Mouse (Mus musculus) right cerebral cortex, postnatal 25 days (tissue): ENCODE results near the gene Etv2.

Experiments
- DNase-seq: peaks from one replicate; pipeline ENCODE4 v3.0.0; 2022

Etv2 gene

DNA sequence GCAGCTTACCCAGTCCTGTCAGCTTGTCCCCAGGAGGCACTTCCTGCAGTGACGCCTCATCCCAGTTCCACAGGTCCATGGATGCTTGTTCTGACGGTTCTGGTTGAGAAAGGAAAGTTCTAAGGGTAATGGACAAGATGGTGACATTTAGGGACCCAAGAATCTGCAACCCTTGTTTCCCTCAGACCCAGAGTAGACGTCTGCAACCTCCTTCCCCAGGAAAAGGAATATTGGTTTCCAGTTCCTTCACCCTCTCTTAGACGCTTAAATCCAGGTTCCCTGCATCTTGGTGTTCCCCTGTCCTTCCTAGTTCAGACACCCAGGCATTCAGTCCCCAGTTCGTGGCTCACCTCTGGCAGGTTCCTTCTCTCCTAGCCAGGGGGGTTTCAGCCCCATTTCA lies at the start of gene Etv2:
Etv2 (minus strand) TSS at position 101 of the 400 bp plus-strand sequence.
- no peak for DNase-seq

DNA sequence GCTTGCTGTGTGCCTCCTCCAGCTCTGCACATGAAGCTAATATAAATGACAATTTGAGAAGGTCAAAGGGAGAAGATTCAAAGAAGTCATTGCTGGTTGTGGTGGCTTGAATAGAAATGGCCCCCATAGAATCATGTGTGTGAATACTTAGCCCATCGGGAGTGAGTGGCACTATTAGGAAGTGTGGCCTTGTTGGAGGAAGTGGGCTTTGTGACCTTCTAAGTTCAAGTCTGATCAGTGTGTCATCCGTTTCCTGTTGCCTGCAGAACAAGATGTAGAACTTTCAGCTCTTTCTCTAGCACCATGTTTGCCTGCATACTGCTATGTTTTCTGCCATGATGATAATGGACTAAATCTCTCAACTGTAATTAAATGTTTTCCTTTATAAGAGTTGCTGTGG lies 47.8 kb upstream of the Etv2 start:
- no peak for DNase-seq

GRCm38 (mm10) chr7:30681897-30682296 lies 46.2 kb upstream of the Etv2 start:
- DNase-seq = no peak

- DNase-seq = no peak
Measured at GRCm38 (mm10) chr7:30678263-30678975, 42.8 kb upstream of the Etv2 start.

DNA sequence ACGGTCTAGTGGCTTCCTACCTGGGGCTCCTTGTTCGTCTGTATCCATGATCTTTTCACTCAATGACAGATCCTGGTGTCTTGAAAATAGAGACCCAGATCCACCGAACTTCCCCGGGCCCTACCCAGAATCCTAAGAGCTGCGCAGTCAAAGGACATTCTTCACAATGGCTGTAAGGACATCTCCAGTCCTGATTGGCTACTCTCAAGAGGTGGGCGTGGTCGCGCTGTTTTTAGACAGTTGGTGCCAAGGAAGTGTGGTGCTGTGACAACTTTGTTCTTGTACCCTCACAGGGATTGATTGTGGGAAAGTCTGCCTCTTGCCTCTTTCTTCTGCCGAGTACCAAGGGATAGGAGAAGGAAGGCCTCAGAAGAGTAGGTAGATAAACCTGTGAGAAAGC lies 35.8 kb upstream of the Etv2 start, which contains the start of gene Pmis2:
Pmis2 (minus strand) TSS at position 126 of the 400 bp plus-strand sequence.
- DNase-seq = no peak

- no peak for DNase-seq
Measured at GRCm38 (mm10) chr7:30669229-30669628, 33.6 kb upstream of the Etv2 start.

GRCm38 (mm10) chr7:30665321-30665720 lies 29.7 kb upstream of the Etv2 start:
- DNase-seq = no peak

DNA sequence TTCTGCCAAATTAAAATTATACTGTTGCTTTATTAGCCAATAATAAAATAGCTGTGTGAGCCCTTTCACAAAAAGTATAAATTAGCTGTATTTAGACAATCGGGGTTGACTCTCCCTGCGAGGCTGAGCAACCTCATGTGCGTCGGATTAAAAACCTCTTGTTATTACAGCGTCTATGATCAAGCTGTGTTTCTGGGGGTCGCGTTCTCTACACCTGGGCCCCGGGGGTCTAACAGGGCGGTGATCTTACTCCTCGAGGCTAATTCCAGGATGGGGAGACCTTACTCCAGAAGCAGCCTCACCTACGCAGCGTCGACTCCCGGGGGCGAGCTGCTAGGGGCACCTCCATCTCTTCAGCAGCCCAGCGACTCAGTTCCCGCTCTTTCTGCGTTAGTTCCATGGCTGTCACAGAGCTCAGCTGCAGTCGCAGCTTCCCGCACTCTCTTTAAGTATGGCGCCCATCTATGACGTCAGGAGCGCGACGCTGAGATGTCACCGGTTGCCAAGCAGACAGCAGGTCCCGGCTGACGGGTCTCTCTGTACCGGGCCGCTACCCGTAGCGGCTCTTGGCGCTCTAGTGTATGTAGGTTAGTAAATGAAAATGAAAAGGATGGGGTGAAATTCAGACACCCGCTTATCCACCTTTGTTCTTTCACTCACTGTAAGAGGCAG lies 29.0 kb upstream of the Etv2 start, which contains the start of gene Haus5:
Haus5 (minus strand) TSS at position 466 of the 672 bp plus-strand sequence.
- peak; percentile 88 for DNase-seq

DNA sequence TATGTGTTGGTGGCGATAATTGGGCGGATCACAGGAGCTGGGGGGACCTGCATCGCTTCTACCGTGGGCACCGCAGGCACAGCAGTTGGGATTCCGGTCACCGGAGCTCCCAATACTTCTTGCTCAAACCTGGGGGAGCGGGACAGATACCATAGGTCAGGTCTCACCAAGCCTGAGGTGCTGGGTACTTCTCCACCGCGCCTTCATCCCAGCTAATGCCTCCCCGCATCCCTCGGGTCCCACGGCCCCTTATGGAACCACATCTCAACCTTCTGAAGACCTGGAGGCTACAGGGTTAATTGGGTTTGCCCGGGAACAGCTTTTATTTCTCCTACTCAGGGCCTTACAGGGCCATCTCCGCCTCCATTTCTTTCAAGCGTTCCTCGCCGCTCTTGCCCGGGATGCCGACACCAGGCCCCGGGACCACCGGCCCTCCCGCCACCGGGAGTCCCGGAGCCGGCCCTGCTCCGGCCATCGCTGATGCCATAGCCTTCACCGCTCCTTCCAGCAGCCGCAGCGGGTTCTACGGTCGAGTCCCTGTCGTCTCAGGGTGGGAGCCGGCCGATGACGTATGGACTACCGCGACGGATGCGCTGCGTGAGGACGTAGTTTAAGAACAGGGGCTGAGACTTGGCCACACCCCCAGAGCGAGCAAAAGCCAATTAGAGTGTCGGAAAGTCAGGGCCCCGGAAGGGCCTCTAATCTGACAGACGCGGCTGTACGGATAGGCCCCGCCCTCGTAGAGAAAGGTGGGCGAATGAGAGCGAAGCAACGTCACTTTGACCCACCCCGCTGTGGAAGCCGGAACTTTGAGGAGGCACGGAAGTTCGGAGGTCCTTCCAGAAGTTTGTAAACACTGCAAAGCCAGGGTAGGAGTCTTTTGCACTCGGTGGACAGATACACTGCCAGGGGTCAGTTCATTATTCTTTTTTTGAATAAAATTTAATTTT lies 14.2 kb upstream of the Etv2 start, which contains the start of gene Rbm42:
Rbm42 (minus strand) TSS at position 727 of the 950 bp plus-strand sequence.
- DNase-seq = peak; percentile 98

GRCm38 (mm10) chr7:30639083-30639482 lies 3.4 kb upstream of the Etv2 start:
- DNase-seq = no peak

DNA sequence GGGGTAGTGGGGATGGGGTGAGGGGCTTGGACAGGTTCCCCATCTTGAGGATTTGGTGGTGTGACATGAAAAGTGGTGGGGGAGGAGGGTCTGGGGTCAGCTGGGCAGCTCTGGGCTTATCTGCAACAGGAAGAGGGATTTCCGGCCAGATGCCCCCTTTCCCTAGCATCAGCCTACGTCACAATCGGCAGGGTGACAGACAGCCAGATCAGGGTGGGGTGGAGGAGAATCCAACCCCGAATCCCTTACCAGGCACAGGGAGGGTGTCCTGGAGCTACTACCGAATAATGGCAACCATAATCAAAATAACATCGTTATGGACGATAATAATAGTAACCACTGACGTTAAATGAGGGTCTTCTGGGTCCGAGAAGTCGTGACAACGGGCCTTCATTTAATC lies 743 bp upstream of the Etv2 start:
- DNase-seq = no peak

- no peak for DNase-seq
Measured at GRCm38 (mm10) chr7:30634621-30635020, 1.0 kb downstream of the Etv2 start.

GRCm38 (mm10) chr7:30633762-30634412 lies 1.8 kb downstream of the Etv2 start:
- DNase-seq = no peak

DNA sequence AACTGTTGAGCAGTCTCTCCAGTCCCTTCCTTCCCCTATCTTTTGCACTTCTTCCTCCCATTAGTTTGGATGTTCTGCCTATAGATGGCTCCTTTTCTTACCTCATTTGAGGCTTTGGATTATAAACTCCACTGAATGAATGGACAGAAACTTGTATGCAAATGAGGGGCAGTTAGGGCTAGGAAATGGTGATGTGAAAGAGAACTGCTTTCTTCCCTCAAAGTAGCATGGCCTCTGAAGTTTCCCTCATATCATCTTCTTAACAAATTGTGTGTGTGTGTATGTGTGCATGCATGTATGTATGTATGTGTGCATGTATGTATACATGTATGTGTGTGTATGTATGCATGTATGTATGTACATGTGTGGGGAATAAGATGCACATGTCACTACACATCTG lies 6.6 kb downstream of the Etv2 start:
- DNase-seq = no peak

DNA sequence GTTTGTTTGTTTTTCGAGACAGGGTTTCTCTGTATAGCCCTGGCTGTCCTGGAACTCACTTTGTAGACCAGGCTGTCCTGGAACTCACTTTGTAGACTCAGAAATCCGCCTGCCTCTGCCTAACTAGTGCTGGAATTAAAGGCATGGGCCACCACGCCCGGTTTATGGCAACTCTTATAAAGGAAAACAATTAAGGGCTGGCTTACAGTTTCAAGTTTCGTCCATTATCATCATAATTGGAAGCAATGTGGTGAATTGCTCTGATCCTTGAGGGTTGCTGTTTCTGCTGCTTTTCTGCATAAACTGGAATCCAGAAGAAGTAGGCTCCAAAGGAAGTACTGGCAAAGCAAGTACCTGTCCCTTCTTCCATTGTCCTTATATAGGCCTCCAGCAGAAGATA lies 9.0 kb downstream of the Etv2 start:
- no peak for DNase-seq

GRCm38 (mm10) chr7:30625530-30626384 lies 9.9 kb downstream of the Etv2 start, which contains the start of gene Cox6b1:
Gene Cox6b1 (minus strand): TSS chr7:30626151.
- DNase-seq = peak; percentile 86

- no peak for DNase-seq
Measured at GRCm38 (mm10) chr7:30619202-30619601, 16.4 kb downstream of the Etv2 start.

DNA sequence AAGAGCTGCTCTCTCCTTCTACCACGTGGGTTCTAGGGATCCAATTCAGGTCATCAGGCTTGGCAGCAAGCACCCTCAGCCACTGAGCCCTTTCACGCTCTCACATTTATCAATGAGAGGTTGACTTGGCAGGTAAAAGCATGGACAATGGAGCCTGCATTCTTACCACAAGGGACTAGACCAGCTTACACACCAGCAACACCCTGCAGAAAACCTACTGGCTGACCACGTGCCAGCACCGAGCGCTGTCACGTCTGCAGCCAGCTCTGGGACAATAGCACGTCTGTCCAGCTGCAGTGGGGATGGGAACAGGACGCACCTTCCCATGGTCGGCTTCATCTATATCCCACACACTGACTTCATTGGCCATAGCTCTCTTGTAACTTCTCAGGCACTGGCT lies 17.0 kb downstream of the Etv2 start:
- no peak for DNase-seq

DNA sequence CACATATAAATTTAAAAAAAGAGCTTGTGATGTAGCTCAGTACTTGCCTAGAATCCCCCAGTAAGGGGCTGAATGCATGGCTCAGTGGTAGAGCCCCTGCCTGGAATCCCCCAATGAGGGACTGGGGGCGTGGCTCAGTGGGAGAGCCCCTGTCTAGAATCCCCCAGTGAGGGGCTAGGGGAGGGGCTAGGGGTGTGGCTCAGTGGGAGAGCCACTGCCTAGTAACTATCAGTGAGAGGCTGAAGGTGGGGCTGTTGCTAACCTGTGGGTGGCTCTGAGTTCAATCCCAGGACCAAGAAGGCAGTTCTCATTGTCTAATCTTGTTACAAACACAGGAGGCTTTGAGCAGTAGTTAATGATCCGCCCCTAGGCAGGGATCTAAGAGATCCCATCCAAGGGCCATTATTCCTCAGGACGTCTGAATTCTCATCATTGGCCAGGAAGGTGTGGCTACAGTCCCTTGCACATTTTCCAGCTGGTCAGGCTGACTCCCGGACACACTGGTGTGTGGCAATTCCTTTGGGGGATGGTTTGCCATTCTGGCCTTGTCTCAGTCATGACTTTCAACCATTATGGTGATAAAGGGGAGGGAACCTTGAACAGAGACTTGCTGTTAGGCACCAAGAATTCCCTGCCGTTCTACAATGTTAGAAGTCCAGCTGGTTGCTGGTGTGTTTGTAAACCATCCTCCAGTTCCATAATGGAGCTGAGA lies 20.4 kb downstream of the Etv2 start:
- no peak for DNase-seq

DNA sequence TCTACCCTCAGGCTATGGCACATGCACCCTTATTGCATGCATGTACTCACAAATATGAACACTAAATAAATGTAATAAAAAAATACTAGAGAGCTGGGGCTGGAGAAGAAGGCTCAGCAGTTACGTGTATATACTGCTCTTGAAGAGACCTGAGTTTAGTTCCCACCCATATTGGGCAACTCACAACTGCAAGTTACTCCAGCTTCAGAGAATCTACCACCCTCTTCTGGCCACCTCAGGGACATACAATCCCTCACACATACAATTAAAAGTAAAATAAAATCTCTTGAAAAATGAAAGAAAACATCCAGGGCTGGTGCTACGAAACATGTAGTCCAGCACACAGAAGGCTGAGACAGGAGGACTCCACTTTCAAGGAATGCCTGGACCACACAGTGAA lies 21.2 kb downstream of the Etv2 start:
- DNase-seq = no peak
